Mouse (Mus musculus) ES-E14 (cell line): ENCODE results near the gene Zgrf1. TPM values are rescaled to one million over a fixed set of nuclear protein-coding genes. Genes with fewer than 3 reads are reported as not detected.

Source experiments
- DNase-seq: peaks from one replicate; pipeline ENCODE4 v3.0.0-alpha.2; 2013; ENCODE audit warnings: low read depth, low spot score
- H3K27ac ChIP-seq: 2 replicates; pipeline ENCODE4 v1.5.1; 2012; ENCODE audit warnings: low read depth, mild to moderate bottlenecking, low read length, moderate library complexity, mixed read lengths; ENCODE audit not compliant: poor library complexity, insufficient read depth, severe bottlenecking
- H3K36me3 ChIP-seq: 2 replicates; pipeline ENCODE4 v1.6.1; 2012; ENCODE audit warnings: mild to moderate bottlenecking, low read length, moderate library complexity, mixed read lengths; ENCODE audit not compliant: control insufficient read depth, poor library complexity, insufficient read depth, severe bottlenecking
- H3K4me1 ChIP-seq, 2 experiments: fragments of 150-350 bp in 1 of 2; sonication (generic) in 1 of 2; 2 replicates each; pipeline ENCODE4 v1.6.1; 2012; ENCODE audit warnings: low read length in 2 of 2, mild to moderate bottlenecking in 1 of 2, mixed read lengths in 1 of 2; ENCODE audit not compliant: control insufficient read depth in 2 of 2, insufficient read depth in 2 of 2, poor library complexity in 1 of 2
- H3K4me3 ChIP-seq, 2 experiments: fragments of 150-350 bp in 1 of 2; sonication (generic) in 1 of 2; 2 replicates each; pipeline ENCODE4 v1.5.1; 2012; ENCODE audit warnings: low read length in 2 of 2, low read depth in 1 of 2, mild to moderate bottlenecking in 1 of 2, mixed read lengths in 1 of 2; ENCODE audit not compliant: insufficient read depth in 1 of 2, poor library complexity in 1 of 2, severe bottlenecking in 1 of 2
- H3K9ac ChIP-seq: 2 replicates; pipeline ENCODE4 v1.6.1; 2012; ENCODE audit warnings: low read depth, mild to moderate bottlenecking, low read length, mixed read lengths; ENCODE audit not compliant: poor library complexity, insufficient read depth, severe bottlenecking
- H3K9me3 ChIP-seq: fragments of 150-350 bp; sonication (generic); 2 replicates; pipeline ENCODE4 v1.6.1; 2012; ENCODE audit warnings: low read depth, mild to moderate bottlenecking, low read length; ENCODE audit not compliant: control insufficient read depth, insufficient read depth
- CHD2 ChIP-seq: IDR thresholded peaks from 2 replicates; pipeline ENCODE4 v1.6.1; 2014; ENCODE audit warnings: mild to moderate bottlenecking, low read depth, low read length, inconsistent platforms
- HCFC1 ChIP-seq: IDR thresholded peaks from 2 replicates; pipeline ENCODE4 v1.6.1; 2012; ENCODE audit warnings: low read length, inconsistent platforms, borderline replicate concordance; ENCODE audit not compliant: insufficient read depth
- MAFK ChIP-seq: IDR thresholded peaks from 2 replicates; pipeline ENCODE4 v1.6.1; 2014; ENCODE audit warnings: mild to moderate bottlenecking, low read depth, low read length, inconsistent platforms; ENCODE audit not compliant: insufficient read depth
- ZC3H11A ChIP-seq: IDR thresholded peaks from 2 replicates; pipeline ENCODE4 v1.6.1; 2012; ENCODE audit warnings: low read depth, mild to moderate bottlenecking, inconsistent platforms, low read length, borderline replicate concordance
- ZNF384 ChIP-seq: IDR thresholded peaks from 2 replicates; pipeline ENCODE4 v1.6.1; 2012; ENCODE audit warnings: low read depth, low read length, inconsistent platforms
- in situ Hi-C, 2 experiments: fragments of 600-800 bp; cut with MboI; formaldehyde crosslinking; loops; one replicate each; pipeline ENCODE4 v1.15.1; 2025; ENCODE audit warnings: low sequenced_read_pairs in 2 of 2, inconsistent platforms in 1 of 2; ENCODE audit not compliant: unreplicated experiment in 2 of 2
- total RNA-seq: library from RNA; depleted of rRNA; stranded (reverse); fragments of 300-350 nt; gene quantifications from 2 replicates; pipeline ENCODE4 v1.2.3, GENCODE M21; 2012

Zgrf1 gene
- total RNA-seq, 1 experiment = 17.0 TPM

DNA sequence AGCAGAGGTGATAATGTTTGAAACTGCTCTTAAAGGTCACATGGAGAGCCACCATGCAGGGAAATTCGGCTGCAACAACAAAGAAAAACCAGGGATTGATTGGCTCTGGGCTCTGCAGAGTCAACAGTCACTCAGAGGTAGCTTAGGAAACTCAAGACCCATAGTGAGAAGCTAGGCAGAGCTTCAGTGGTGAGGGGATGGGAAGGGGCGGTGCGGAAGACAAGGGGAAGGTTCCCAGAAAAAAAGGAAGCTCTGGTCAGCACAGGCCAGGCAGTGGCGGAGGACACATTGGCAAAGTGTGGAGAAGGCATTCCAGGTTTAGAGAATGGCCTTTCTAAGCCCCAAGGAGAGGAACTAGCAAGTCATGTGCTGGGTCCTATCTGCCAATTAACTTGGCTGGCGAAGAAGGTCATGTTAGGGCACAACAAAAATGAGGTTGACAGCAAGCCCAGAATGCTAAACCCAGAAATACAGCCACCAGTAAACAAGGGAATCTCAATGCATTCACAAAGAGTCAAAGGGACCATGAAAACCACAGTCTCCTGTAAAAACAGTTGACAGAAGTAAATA lies 25.7 kb upstream of the Zgrf1 start:
- TF ChIP-seq HCFC1 = no peak
- TF ChIP-seq ZC3H11A = no peak
- no peak for TF ChIP-seq ZNF384
- TF ChIP-seq CHD2 = no peak
- Histone ChIP-seq H3K4me3 (no peak overlapping the region), H3K27ac (no peak overlapping the region), H3K9me3 (no peaks in the 10 kb centered on the region), H3K4me1 (peaks cover 0 to 4% of the 10 kb centered on the region in 2 experiments; a peak in 2 of 4 replicates), H3K9ac (no peak overlapping the region), H3K36me3 (no peaks in the 10 kb centered on the region)
- in situ Hi-C loops = no loop called here
- no peak for DNase-seq

GRCm38 (mm10) chr3:127529210-127529609 lies 24.1 kb upstream of the Zgrf1 start:
- no peaks in the 10 kb centered on the region for H3K9me3 ChIP-seq
- no peaks in the 10 kb centered on the region for H3K36me3 ChIP-seq
- TF ChIP-seq ZNF384 (no peak), HCFC1 (no peak), CHD2 (no peak), ZC3H11A (no peak), MAFK (no peak)
- H3K4me3 ChIP-seq = no peak overlapping the region
- no peak overlapping the region for H3K9ac ChIP-seq
- no peak overlapping the region for H3K27ac ChIP-seq
- no peak for DNase-seq
- in situ Hi-C loops = no loop called here
- H3K4me1 ChIP-seq = peaks cover 0 to 4% of the 10 kb centered on the region in 2 experiments; a peak in 2 of 4 replicates

GRCm38 (mm10) chr3:127529824-127530223 lies 23.5 kb upstream of the Zgrf1 start:
- no peak overlapping the region for H3K4me3 ChIP-seq
- in situ Hi-C loops = no loop called here
- H3K27ac ChIP-seq = no peak overlapping the region
- peaks cover 0 to 4% of the 10 kb centered on the region in 2 experiments; a peak in 2 of 4 replicates for H3K4me1 ChIP-seq
- no peak overlapping the region for H3K9ac ChIP-seq
- no peak for TF ChIP-seq ZC3H11A
- no peak for TF ChIP-seq HCFC1
- TF ChIP-seq CHD2 = no peak
- no peak for TF ChIP-seq ZNF384
- no peak for TF ChIP-seq MAFK
- DNase-seq = no peak
- no peaks in the 10 kb centered on the region for H3K36me3 ChIP-seq
- H3K9me3 ChIP-seq = no peaks in the 10 kb centered on the region

DNA sequence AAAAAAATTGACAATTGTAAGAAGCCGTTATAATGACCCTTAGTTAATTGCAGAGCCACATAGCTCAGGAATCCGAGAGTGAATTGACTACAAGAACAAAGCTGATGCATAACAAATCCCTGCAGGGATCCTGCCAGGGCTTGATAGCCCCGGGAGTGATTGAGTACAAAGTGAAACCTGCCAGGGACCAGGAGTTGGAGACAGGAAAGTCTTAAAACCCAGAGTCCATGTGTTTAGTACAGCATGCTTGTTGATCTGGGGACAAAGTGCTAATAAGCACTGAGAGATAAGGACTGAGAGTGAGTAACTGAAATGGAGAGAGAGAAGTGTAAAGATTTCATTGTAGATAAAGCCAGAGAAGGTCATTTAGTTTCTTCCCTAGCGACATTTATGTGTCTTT lies 23.0 kb upstream of the Zgrf1 start:
- Histone ChIP-seq H3K4me3 (no peak overlapping the region), H3K9ac (no peak overlapping the region), H3K4me1 (peaks cover 0 to 4% of the 10 kb centered on the region in 2 experiments; a peak in 2 of 4 replicates), H3K36me3 (no peaks in the 10 kb centered on the region), H3K27ac (no peak overlapping the region), H3K9me3 (no peaks in the 10 kb centered on the region)
- no peak for DNase-seq
- no peak for TF ChIP-seq ZNF384
- TF ChIP-seq MAFK = no peak
- TF ChIP-seq HCFC1 = no peak
- no peak for TF ChIP-seq ZC3H11A
- TF ChIP-seq CHD2 = no peak
- in situ Hi-C loops = no loop called here

- H3K36me3 ChIP-seq = no peaks in the 10 kb centered on the region; the same call in none of the 2 replicates
- in situ Hi-C loops = no loop called here
- H3K9me3 ChIP-seq = no peaks in the 10 kb centered on the region
Observed at GRCm38 (mm10) chr3:127539193-127539592, 14.1 kb upstream of the Zgrf1 start.

More at GRCm38 (mm10) chr3:127539193-127539592, 14.1 kb upstream of the Zgrf1 start:
- Histone ChIP-seq H3K27ac (no peak overlapping the region), H3K9ac (no peak overlapping the region), H3K4me1 (no peaks in the 10 kb centered on the region; a peak in 1 of 4 replicates), H3K4me3 (no peak overlapping the region)
- no peak for DNase-seq
- no peak for TF ChIP-seq HCFC1
- no peak for TF ChIP-seq CHD2
- no peak for TF ChIP-seq ZC3H11A
- no peak for TF ChIP-seq ZNF384
- no peak for TF ChIP-seq MAFK
